Comparison of ENCODE assay signal across 17 mouse cellular contexts in genomic region chr12:70867780-70868179, GRCm38 (mm10). TPM values are rescaled to one million over a fixed set of nuclear protein-coding genes. Genes with fewer than 3 reads are reported as not detected.
A peak's percentile ranks its signal among the peaks of the same experiment; 100 is the strongest.
DNase-seq lines count a peak whose midpoint lies in the region; ATAC-seq lines count a peak whose summit lies in the region.
"Had no signal": no experiment of that assay in that cellular context is flagged by ENCODE, and none has a peak within 500 bp of the region (broad histone marks: within the 10 kb centered on the region; RNA-seq: fewer than 3 reads in every experiment).

No protein-coding gene starts in this region.

- H3K27me3 ChIP-seq in forebrain, embryonic 12.5 days = no peaks in the 10 kb centered on the region
- H3K27me3 ChIP-seq in forebrain, embryonic 16.5 days (replicated peaks; ENCODE audit: control insufficient read depth, insufficient read depth, low read length) = no peaks in the 10 kb centered on the region
- H3K27me3 ChIP-seq in heart, embryonic 14.5 days (ENCODE audit: control insufficient read depth, insufficient read depth, low read length) = no peaks in the 10 kb centered on the region
- no peaks in the 10 kb centered on the region for H3K27me3 ChIP-seq in lung, embryonic 15.5 days
- H3K27me3 ChIP-seq in embryonic facial prominence, embryonic 15.5 days = no peaks in the 10 kb centered on the region
- H3K27me3 ChIP-seq: CH12.LX; kidney, embryonic 15.5 days had no signal

- DNase-seq in heart, adult 8-10 months (ENCODE audit: low spot score) = no peak
- DNase-seq in lung, postnatal 10 days = no peak
- no peak for DNase-seq in thymus, postnatal 0 days (ENCODE audit: low spot score)
- DNase-seq: adrenal gland, postnatal 14 days; cerebellum, postnatal 10 days; embryo, embryonic 11 days; liver, postnatal 0 days had no signal

- 0 out of 2 replicates have a peak overlapping the region, but pooled peaks have one; percentile 31 for H3K27ac ChIP-seq in forebrain, embryonic 12.5 days
- no peak overlapping the region for H3K27ac ChIP-seq in forebrain, embryonic 16.5 days (ENCODE audit: low read length)
- peak overlapping the region; percentile 28 to 63; a peak in 3 of 4 replicates for H3K27ac ChIP-seq in heart, embryonic 14.5 days (replicated peaks in 1 of 2; ENCODE audit: control insufficient read depth in 1 of 2, insufficient read depth in 1 of 2, low read depth in 2 of 2, low read length in 2 of 2)
- H3K27ac ChIP-seq in lung, embryonic 15.5 days = peak overlapping the region; percentile 79; the same call in 1 of the 2 replicates
- peak overlapping the region; percentile 34; the same call in 1 of the 2 replicates for H3K27ac ChIP-seq in embryonic facial prominence, embryonic 15.5 days (replicated peaks)
- H3K27ac ChIP-seq: kidney, embryonic 15.5 days had no signal

- no peak for ATAC-seq in forebrain, embryonic 12.5 days (ENCODE audit: low FRiP score)
- no peak for ATAC-seq in forebrain, embryonic 16.5 days
- ATAC-seq in heart, embryonic 14.5 days (ENCODE audit: insufficient number of reproducible peaks, insufficient read depth, low FRiP score, low read depth) = no peak
- no peak for ATAC-seq in lung, embryonic 15.5 days (ENCODE audit: borderline replicate concordance, extremely low read depth, low FRiP score, low TSS enrichment)
- ATAC-seq in embryonic facial prominence, embryonic 15.5 days (ENCODE audit: insufficient number of reproducible peaks, low FRiP score, low TSS enrichment, low read depth) = no peak
- ATAC-seq: inflammation-experienced regulatory T-cells, adult 6 months; liver, postnatal 0 days had no signal

- WGBS in forebrain, embryonic 12.5 days = 24% methylated on average over 3 of the region's 3 CpGs
- WGBS in forebrain, embryonic 16.5 days = 21% methylated on average over 3 of the region's 3 CpGs
- 39% methylated on average over 3 of the region's 3 CpGs for WGBS in heart, embryonic 14.5 days
- 39% methylated on average over 3 of the region's 3 CpGs for WGBS in lung, embryonic 15.5 days
- 41% methylated on average over 3 of the region's 3 CpGs for WGBS in embryonic facial prominence, embryonic 15.5 days

- no peaks in the 10 kb centered on the region for H3K9me3 ChIP-seq in forebrain, embryonic 12.5 days
- H3K9me3 ChIP-seq in forebrain, embryonic 16.5 days (ENCODE audit: control insufficient read depth, low read length) = no peaks in the 10 kb centered on the region
- no peaks in the 10 kb centered on the region for H3K9me3 ChIP-seq in heart, embryonic 14.5 days (ENCODE audit: control insufficient read depth, low read length)
- H3K9me3 ChIP-seq in lung, embryonic 15.5 days = no peaks in the 10 kb centered on the region
- H3K9me3 ChIP-seq in embryonic facial prominence, embryonic 15.5 days (replicated peaks) = no peaks in the 10 kb centered on the region
- H3K9me3 ChIP-seq: kidney, embryonic 15.5 days; midbrain, embryonic 10.5 days had no signal

- peaks cover 22% of the 10 kb centered on the region for H3K4me1 ChIP-seq in forebrain, embryonic 12.5 days
- H3K4me1 ChIP-seq in forebrain, embryonic 16.5 days (replicated peaks; ENCODE audit: control insufficient read depth, insufficient read depth, low read length) = no peaks in the 10 kb centered on the region
- H3K4me1 ChIP-seq in heart, embryonic 14.5 days (ENCODE audit: control insufficient read depth in 2 of 2, insufficient read depth in 2 of 2, low read length in 2 of 2) = peaks cover 13 to 36% of the 10 kb centered on the region in 2 experiments
- peaks cover 14% of the 10 kb centered on the region for H3K4me1 ChIP-seq in lung, embryonic 15.5 days
- peaks cover 30% of the 10 kb centered on the region for H3K4me1 ChIP-seq in embryonic facial prominence, embryonic 15.5 days
- H3K4me1 ChIP-seq: kidney, embryonic 15.5 days had no signal

- H3K9ac ChIP-seq in forebrain, embryonic 12.5 days = no peak overlapping the region
- H3K9ac ChIP-seq in forebrain, embryonic 16.5 days (replicated peaks; ENCODE audit: low read depth, low read length) = no peak overlapping the region
- no peak overlapping the region for H3K9ac ChIP-seq in heart, embryonic 14.5 days (ENCODE audit: low read length)
- H3K9ac ChIP-seq in lung, embryonic 15.5 days = no peak overlapping the region
- H3K9ac ChIP-seq in embryonic facial prominence, embryonic 15.5 days = no peak overlapping the region
- H3K9ac ChIP-seq: kidney, embryonic 15.5 days; liver, postnatal 0 days had no signal

- no peaks in the 10 kb centered on the region for H3K36me3 ChIP-seq in forebrain, embryonic 12.5 days (replicated peaks)
- no peaks in the 10 kb centered on the region for H3K36me3 ChIP-seq in forebrain, embryonic 16.5 days (ENCODE audit: control insufficient read depth, insufficient read depth)
- peaks cover 27% of the 10 kb centered on the region for H3K36me3 ChIP-seq in heart, embryonic 14.5 days (ENCODE audit: control insufficient read depth, insufficient read depth, low read length)
- H3K36me3 ChIP-seq in lung, embryonic 15.5 days = peaks cover 10% of the 10 kb centered on the region; the same call in 1 of the 2 replicates
- H3K36me3 ChIP-seq in embryonic facial prominence, embryonic 15.5 days = peaks cover 26% of the 10 kb centered on the region

- H3K4me3 ChIP-seq in forebrain, embryonic 12.5 days (replicated peaks) = no peak overlapping the region
- no peak overlapping the region for H3K4me3 ChIP-seq in forebrain, embryonic 16.5 days (replicated peaks; ENCODE audit: low read length)
- no peak overlapping the region for H3K4me3 ChIP-seq in heart, embryonic 14.5 days (ENCODE audit: control insufficient read depth in 1 of 2, insufficient read depth in 1 of 2, low read depth in 1 of 2, low read length in 2 of 2)
- no peak overlapping the region for H3K4me3 ChIP-seq in lung, embryonic 15.5 days
- H3K4me3 ChIP-seq in embryonic facial prominence, embryonic 15.5 days (replicated peaks) = no peak overlapping the region
- H3K4me3 ChIP-seq: erythroblast, embryonic 14.5 days; kidney, embryonic 15.5 days; midbrain, embryonic 10.5 days had no signal

- no peak overlapping the region for H3K4me2 ChIP-seq in forebrain, embryonic 12.5 days
- H3K4me2 ChIP-seq in forebrain, embryonic 16.5 days (ENCODE audit: low read length) = no peak overlapping the region
- no peak overlapping the region for H3K4me2 ChIP-seq in heart, embryonic 14.5 days (ENCODE audit: low read length)
- no peak overlapping the region for H3K4me2 ChIP-seq in lung, embryonic 15.5 days
- no peak overlapping the region for H3K4me2 ChIP-seq in embryonic facial prominence, embryonic 15.5 days (replicated peaks)
- H3K4me2 ChIP-seq: kidney, embryonic 15.5 days had no signal

RNA-seq across cellular contexts. Expression of gene Frmd6, which starts 42.5 kb away (rescaled TPM):
- 14.7 and 15.6 TPM in 2 replicates for polyA plus RNA-seq in forebrain, embryonic 12.5 days (2016; fragmentation: Nextera tagmentation; extraction: Ambion mirVana)
- polyA plus RNA-seq in forebrain, embryonic 16.5 days (2015; fragmentation: Nextera tagmentation; extraction: Ambion mirVana) = 12.5 and 16.6 TPM in 2 replicates
- 26.7 and 27.0 TPM in 2 replicates for polyA plus RNA-seq in heart, embryonic 14.5 days (2014; fragmentation: Nextera tagmentation; extraction: Ambion mirVana)
- 10 to 100 TPM; 28.6 to 35.3 (median 32.5) TPM for total RNA-seq in heart, adult 8-10 months (2022)
- polyA plus RNA-seq in lung, embryonic 15.5 days (2015; fragmentation: Nextera tagmentation; extraction: Ambion mirVana) = 33.5 and 34.9 TPM in 2 replicates
- 60.1 and 61.6 TPM in 2 replicates for polyA plus RNA-seq in embryonic facial prominence, embryonic 15.5 days (2015; fragmentation: Nextera tagmentation; extraction: Ambion mirVana)
- polyA plus RNA-seq in thymus, postnatal 0 days (2015; fragmentation: Nextera tagmentation; extraction: Ambion mirVana) = 20.1 and 20.5 TPM in 2 replicates
